Mouse (Mus musculus): ENCODE data around the gene Fam19a2.

DNA sequence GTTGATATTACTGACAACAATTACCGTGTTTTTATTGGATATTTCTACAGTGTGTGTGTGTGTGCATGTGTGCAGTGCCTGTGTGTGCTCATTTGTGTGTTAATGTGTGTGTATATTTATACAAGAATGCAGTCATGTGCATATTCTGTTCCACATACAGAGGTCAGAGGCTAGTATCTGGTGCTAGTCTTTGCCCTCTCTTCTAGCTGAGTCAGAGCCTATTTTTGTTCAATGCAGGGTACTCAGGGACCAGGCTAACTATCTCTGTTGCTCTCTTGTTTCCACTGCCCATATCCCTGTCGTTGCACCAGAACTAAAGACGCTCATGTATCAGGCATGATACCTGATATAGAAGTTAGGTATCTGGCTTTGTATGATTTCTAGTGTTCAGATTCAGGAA is 251.0 kb downstream of the Fam19a2 start:
- TF ChIP-seq POLR2A (IDR thresholded peaks at IDR 0.05; ENCODE audit: control insufficient read depth, low read depth, low read length) (no peak), CTCF (IDR thresholded peaks at IDR 0.05; ENCODE audit: control insufficient read depth, insufficient read depth, insufficient replicate concordance, low read depth, low read length) (no peak)
